Mouse (Mus musculus) midbrain, postnatal 0 days (tissue): ENCODE data around the gene Adamtsl1. TPM values are rescaled to one million over a fixed set of nuclear protein-coding genes. Genes with fewer than 3 reads are reported as not detected.
A peak's percentile ranks its signal among the peaks of the same experiment; 100 is the strongest.

Experiments used
- ATAC-seq: fragments of 200-750 bp; cut with Nextera tagmentation; 2 replicates; pipeline ENCODE4 v1.8.0; 2017; ENCODE audit warnings: moderate number of reproducible peaks, mild to moderate bottlenecking, moderate TSS enrichment, moderate library complexity; ENCODE audit not compliant: low FRiP score
- DNase-seq: peaks from one replicate; pipeline ENCODE4 v3.0.0-alpha.2; 2015; ENCODE audit warnings: low spot score
- H3K27ac ChIP-seq: fragments of 300-500 bp; sonication (generic); 2 replicates; pipeline ENCODE4 v1.5.1; 2014; ENCODE audit warnings: low read depth, mild to moderate bottlenecking, low read length, mixed read lengths
- H3K27me3 ChIP-seq: fragments of 300-500 bp; sonication (generic); 2 replicates; pipeline ENCODE4 v1.6.1; 2014; ENCODE audit warnings: low read length, control low read depth, mixed read lengths; ENCODE audit not compliant: insufficient read depth
- H3K36me3 ChIP-seq: fragments of 300-500 bp; sonication (generic); 2 replicates; pipeline ENCODE4 v1.6.1; 2014; ENCODE audit warnings: low read length, control low read depth, mixed read lengths; ENCODE audit not compliant: insufficient read depth
- H3K4me1 ChIP-seq: fragments of 300-500 bp; sonication (generic); 2 replicates; pipeline ENCODE4 v1.6.1; 2014; ENCODE audit warnings: mild to moderate bottlenecking, control low read depth, antibody characterized with exemption, low read length, mixed read lengths; ENCODE audit not compliant: insufficient read depth
- H3K4me2 ChIP-seq: fragments of 300-500 bp; sonication (generic); 2 replicates; pipeline ENCODE4 v1.6.1; 2014; ENCODE audit warnings: low read depth, mild to moderate bottlenecking, low read length, mixed read lengths; ENCODE audit not compliant: poor library complexity, severe bottlenecking
- H3K4me3 ChIP-seq: fragments of 300-500 bp; sonication (generic); 2 replicates; pipeline ENCODE4 v1.5.1; 2014; ENCODE audit warnings: low read depth, mild to moderate bottlenecking, low read length, moderate library complexity
- H3K9ac ChIP-seq: fragments of 300-500 bp; sonication (generic); replicated peaks from 2 replicates; pipeline ENCODE4 v1.6.1; 2014; ENCODE audit warnings: mild to moderate bottlenecking, low read length, moderate library complexity, mixed read lengths; ENCODE audit not compliant: poor library complexity, severe bottlenecking
- H3K9me3 ChIP-seq: fragments of 300-500 bp; sonication (generic); 2 replicates; pipeline ENCODE4 v1.6.1; 2016; ENCODE audit warnings: low read length, control low read depth
- CTCF ChIP-seq: IDR thresholded peaks from 2 replicates; pipeline ENCODE4 v1.5.1; 2016; ENCODE audit warnings: antibody characterized with exemption, mild to moderate bottlenecking
- WGBS: fragments of 180-500 bp; shearing (Covaris S2); extraction: QIAGEN DNeasy Blood & Tissue Kit; methylation state at CpG from one replicate; pipeline ENCODE4 v1.1.7; 2014; 5-methylcytosine and 5-hydroxymethylcytosine counted together
- polyA plus RNA-seq: library from polyadenylated mRNA; unstranded; fragments of >200 nt; fragmentation: Nextera tagmentation; extraction: Ambion mirVana; gene quantifications from 2 replicates; pipeline ENCODE4 v1.2.1, GENCODE M21; 2015
- total RNA-seq: library from RNA; depleted of rRNA; stranded (reverse); fragments of >200 nt; gene quantifications from 2 replicates; pipeline ENCODE4 v1.2.3, GENCODE M21; 2014

Gene Adamtsl1
- total and polyA plus RNA-seq, 2 experiments from 2014 or later: 4.9 to 7.3 TPM

DNA sequence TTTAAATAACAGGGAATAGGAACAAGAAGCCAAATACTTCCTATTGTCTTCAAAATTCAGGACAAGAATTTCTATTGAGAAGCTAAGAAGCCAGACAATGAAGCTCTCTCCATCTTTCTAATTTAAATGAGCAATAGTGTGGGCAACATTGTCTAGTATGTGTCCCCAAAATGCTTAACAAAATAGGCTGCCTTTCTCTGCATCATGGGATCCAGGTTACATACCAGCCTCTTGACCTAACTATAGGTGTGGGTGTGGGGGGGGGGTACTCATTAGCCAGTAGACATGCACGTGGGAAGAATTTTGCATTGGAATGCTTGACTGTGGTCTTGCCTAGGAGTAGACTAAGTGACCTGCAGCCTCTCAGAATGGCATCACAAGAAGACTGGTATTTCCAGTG lies 305.9 kb downstream of the Adamtsl1 start:
- DNase-seq: no peak

DNA sequence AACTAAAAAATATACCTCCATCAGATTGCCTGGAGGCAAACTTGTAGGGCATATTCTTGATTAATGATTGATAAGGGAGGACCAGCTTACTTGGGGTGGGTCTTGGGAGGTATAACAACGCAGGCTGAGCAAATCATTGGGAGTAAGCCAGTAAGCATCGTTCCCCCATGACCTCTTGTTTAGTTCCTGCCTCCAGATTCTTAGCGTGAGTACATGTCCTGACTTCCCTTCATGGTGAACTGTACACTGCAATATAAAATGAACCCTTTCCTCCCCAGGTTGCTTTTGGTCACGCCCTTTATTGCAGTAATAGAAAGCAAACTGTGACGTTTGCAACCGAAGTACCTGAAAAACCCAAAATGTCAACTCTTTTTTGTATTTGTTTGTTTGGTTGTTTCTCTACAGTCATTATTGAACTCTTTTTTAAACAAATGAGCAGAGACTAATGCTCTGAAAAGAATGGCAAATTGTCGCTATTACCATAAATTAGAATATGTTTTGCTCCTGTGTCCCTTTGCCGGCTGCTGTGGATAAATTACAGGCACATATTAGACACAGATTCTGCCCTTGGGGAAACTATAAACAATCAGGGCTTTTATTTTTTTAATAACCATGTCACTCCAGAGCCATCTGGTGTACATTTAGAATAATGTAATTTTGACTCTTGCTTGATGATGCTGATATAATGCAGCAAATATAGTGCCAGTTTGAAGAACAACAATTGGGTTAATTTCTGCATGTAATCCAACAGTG lies 310.2 kb downstream of the Adamtsl1 start:
- Histone ChIP-seq H3K4me2 (no peak overlapping the region), H3K27me3 (no peaks in the 10 kb centered on the region), H3K9me3 (no peaks in the 10 kb centered on the region), H3K4me1 (no peaks in the 10 kb centered on the region), H3K27ac (no peak overlapping the region), H3K4me3 (no peak overlapping the region), H3K36me3 (no peaks in the 10 kb centered on the region), H3K9ac (no peak overlapping the region)
- ATAC-seq (0 out of 2 replicates have a peak, but pooled peaks have one; percentile 31), DNase-seq (peak; percentile 63)
- WGBS: 43% methylated on average over 8 of the region's 8 CpGs
- TF ChIP-seq CTCF: peak; percentile 22; the same call in 1 of the 2 replicates

More for the DNA sequence above, 305.9 kb downstream of the Adamtsl1 start:
- no peak overlapping the region for H3K9ac ChIP-seq
- WGBS: 31% methylated on average over 1 of the region's 1 CpGs
- no peaks in the 10 kb centered on the region for H3K36me3 ChIP-seq
- H3K4me1 ChIP-seq: no peaks in the 10 kb centered on the region
- H3K4me2 ChIP-seq: no peak overlapping the region
- ATAC-seq: no peak
- H3K27me3 ChIP-seq: no peaks in the 10 kb centered on the region
- H3K9me3 ChIP-seq: no peaks in the 10 kb centered on the region
- TF ChIP-seq CTCF: no peak
- H3K4me3 ChIP-seq: no peak overlapping the region
- H3K27ac ChIP-seq: no peak overlapping the region

DNA sequence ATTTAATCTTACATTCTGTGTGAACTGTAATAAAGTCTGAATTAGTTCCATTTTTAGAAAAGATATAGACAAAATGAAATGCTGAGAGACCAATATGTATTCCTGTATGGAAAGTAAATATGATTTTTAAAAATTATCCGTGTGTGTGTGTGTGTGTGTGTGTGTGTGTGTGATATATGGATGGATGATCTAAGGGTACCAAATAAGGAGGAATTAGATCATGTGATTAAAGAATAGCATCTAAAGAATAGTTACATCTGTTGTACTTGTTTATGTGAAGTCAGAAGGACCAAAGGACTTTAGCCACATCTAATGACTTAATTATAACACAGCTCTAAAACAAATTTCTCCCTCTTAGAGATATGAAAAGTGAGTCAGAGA lies 310.7 kb downstream of the Adamtsl1 start:
- ATAC-seq (no peak), DNase-seq (no peak)
- Histone ChIP-seq H3K27me3 (no peaks in the 10 kb centered on the region), H3K4me1 (no peaks in the 10 kb centered on the region), H3K9me3 (no peaks in the 10 kb centered on the region), H3K27ac (no peak overlapping the region), H3K36me3 (no peaks in the 10 kb centered on the region), H3K4me2 (no peak overlapping the region), H3K4me3 (no peak overlapping the region), H3K9ac (no peak overlapping the region)
- WGBS: 63% methylated on average over 1 of the region's 1 CpGs
- no peak for TF ChIP-seq CTCF

DNA sequence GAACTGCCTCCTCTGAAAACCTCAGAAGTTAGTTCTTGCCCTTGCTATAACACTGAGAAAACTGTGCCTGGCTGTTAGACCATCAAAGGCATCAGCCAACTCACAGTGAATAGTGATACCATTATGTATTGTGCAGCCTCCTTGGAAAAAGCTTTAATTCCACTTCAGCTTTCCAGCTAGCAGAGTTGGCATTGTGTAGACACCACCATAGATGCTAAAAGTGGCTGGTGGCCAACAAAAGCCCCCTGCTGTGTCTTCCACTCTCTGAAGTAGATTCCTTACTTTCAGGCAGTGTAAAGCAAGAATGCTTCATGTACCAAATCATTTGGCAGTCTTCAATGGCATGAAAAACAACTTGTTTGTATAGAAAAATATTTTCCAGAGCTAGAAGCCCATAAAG lies 323.1 kb downstream of the Adamtsl1 start:
- Histone ChIP-seq H3K27me3 (no peaks in the 10 kb centered on the region), H3K36me3 (no peaks in the 10 kb centered on the region), H3K4me2 (no peak overlapping the region), H3K4me3 (no peak overlapping the region), H3K9ac (no peak overlapping the region), H3K9me3 (no peaks in the 10 kb centered on the region), H3K4me1 (no peaks in the 10 kb centered on the region), H3K27ac (no peak overlapping the region)
- DNase-seq (peak; percentile 75), ATAC-seq (peak; percentile 49; the same call in 1 of the 2 replicates)
- no peak for TF ChIP-seq CTCF

DNA sequence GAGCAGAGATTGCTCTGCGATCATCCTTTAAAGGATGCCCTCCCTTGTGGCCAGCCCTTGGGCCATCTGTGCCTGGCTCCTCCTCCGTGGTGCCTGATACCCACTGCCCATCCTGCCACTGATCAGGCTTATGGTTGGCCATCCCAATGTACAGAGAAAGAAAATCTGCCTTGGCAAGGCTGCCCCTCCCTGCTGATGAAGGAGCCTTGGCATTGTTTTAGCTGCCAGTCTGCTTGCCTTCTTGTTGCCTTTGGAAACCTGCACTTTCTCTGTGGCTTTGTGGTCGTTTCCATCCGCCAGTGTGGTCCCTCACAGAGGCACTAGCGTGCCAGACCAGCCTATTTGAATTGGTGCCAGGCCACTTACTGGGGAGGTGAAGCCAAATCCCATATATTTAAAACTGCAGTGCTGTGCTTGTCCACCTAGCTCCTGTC lies 323.6 kb downstream of the Adamtsl1 start:
- peak; percentile 89 for DNase-seq
- TF ChIP-seq CTCF: no peak
- no peaks in the 10 kb centered on the region for H3K27me3 ChIP-seq
- no peak overlapping the region for H3K27ac ChIP-seq
- H3K4me3 ChIP-seq: no peak overlapping the region
- no peak overlapping the region for H3K9ac ChIP-seq
- no peaks in the 10 kb centered on the region for H3K4me1 ChIP-seq
- peak; percentile 52 for ATAC-seq
- H3K36me3 ChIP-seq: no peaks in the 10 kb centered on the region
- no peak overlapping the region for H3K4me2 ChIP-seq
- 51% methylated on average over 5 of the region's 5 CpGs for WGBS
- H3K9me3 ChIP-seq: no peaks in the 10 kb centered on the region

DNA sequence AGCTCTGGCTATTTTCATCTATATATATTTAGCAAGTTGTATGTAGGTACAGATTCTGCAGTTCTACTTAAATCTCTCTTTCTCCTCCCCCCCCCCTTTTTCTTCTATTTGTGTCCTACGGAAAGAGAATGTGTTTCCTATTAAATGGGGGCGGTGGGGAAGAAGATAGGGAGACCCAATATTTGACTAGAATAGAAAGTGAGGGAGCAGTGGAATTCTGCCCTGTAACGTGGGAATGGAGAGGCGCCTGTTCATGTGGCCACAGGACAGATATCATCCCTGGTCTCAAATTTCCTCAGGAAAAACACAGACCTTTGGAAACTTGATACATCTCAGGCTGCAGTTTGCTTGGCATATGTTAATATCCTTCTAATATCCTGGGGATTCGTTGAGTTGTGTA lies 324.1 kb downstream of the Adamtsl1 start:
- TF ChIP-seq CTCF: no peak
- H3K4me1 ChIP-seq: no peaks in the 10 kb centered on the region
- no peaks in the 10 kb centered on the region for H3K36me3 ChIP-seq
- H3K9me3 ChIP-seq: no peaks in the 10 kb centered on the region
- DNase-seq (no peak), ATAC-seq (no peak)
- no peaks in the 10 kb centered on the region for H3K27me3 ChIP-seq
- H3K9ac ChIP-seq: no peak overlapping the region
- no peak overlapping the region for H3K27ac ChIP-seq
- H3K4me3 ChIP-seq: no peak overlapping the region
- 73% methylated on average over 5 of the region's 5 CpGs for WGBS
- H3K4me2 ChIP-seq: no peak overlapping the region
